Mouse (Mus musculus): ENCODE data around the gene Dhrs11. TPM values are rescaled to one million over a fixed set of nuclear protein-coding genes. Genes with fewer than 3 reads are reported as not detected.
"Not testable (repeated sequence)": the region's sequence is repeated elsewhere in the genome, so short reads cannot be mapped to it uniquely, and the experiment has no call there.

Gene Dhrs11
- polyA plus RNA-seq, 1 experiment from 2014 or later, result 5.8 TPM

DNA sequence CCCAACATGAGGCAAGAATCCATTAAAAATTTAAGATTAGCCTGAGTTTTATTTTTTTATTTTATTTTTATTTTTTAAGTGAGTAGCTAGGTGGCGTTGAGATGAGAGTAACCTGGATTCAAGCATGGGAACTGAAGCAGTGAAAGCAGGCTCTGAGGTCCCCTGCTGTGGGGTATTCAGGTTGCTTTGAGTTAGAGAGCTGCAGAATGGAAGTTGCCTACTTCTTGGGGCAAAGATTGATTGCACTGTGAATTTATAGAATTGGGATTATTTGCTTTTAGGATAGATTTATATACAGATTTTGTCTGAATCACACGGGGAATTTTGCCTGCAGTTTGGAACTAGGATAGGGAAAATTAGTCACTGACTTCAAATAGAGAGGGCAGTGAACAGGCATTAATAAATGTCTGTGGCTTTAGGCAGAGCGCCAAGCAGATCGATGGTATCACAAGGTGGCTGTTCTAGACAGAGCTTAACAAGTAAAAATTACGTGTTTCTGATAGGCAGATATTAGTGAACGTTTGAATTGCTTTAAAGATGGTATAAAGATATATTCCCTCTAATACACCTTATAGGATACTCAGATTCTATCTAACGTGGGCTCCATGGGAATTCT, 18.8 kb upstream of the Dhrs11 start:
- H3K36me3 ChIP-seq (replicated peaks), result peaks cover 67% of the 10 kb centered on the region

DNA sequence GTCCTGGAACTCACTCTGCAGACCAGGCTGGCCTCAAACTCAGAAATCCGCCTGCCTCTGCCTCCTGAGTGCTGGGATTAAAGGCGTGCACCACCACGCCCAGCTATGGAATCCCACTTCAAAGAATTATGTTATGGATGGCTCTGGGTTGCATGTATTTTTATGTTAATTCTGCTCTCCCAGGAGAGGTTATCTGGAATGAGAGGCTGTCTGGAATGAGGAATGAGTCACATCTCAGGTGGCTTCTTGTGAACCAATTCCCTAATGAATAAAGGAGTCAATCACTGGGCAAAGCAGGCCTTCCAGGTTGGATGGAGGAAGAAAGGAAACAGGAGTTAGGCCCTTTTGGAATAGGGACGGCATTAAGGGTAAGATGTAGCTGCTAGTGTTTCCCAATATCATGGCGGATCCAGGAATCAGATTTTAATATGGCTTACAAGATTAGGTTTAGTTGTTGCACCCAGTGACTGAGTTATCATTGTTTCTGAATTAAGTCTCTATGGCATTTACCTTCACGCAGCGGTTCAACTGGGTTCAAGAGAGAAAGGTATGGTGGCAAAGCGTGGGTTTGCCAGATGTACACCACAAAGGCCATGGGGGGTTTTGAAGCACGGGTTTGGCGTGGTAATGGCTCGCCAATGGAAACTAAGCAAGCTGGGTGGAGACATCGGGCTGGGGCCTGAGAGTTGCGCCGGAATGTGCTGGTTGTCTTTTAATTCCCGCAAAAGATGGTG, 18.1 kb upstream of the Dhrs11 start:
- no peak overlapping the region for H3K4me3 ChIP-seq (replicated peaks)
- peaks cover 62% of the 10 kb centered on the region for H3K36me3 ChIP-seq (replicated peaks)
- no peaks in the 10 kb centered on the region for H3K4me1 ChIP-seq
- H3K9ac ChIP-seq, result no peak overlapping the region
- H3K9me3 ChIP-seq, result no peaks in the 10 kb centered on the region
- WGBS, result 96% methylated on average over 15 of the region's 15 CpGs
- no peaks in the 10 kb centered on the region for H3K27me3 ChIP-seq
- no peak overlapping the region for H3K27ac ChIP-seq
- H3K4me2 ChIP-seq, result no peak overlapping the region
- no peak for ATAC-seq (ENCODE audit: low FRiP score)

More for the DNA sequence above, 18.8 kb upstream of the Dhrs11 start:
- Histone ChIP-seq H3K27me3 (no peaks in the 10 kb centered on the region), H3K4me2 (no peak overlapping the region), H3K9me3 (no peaks in the 10 kb centered on the region), H3K4me3 (replicated peaks) (no peak overlapping the region), H3K27ac (no peak overlapping the region), H3K9ac (no peak overlapping the region), H3K4me1 (no peaks in the 10 kb centered on the region)
- ATAC-seq (ENCODE audit: low FRiP score), result no peak
- 90% methylated on average over 7 of the region's 7 CpGs for WGBS

DNA sequence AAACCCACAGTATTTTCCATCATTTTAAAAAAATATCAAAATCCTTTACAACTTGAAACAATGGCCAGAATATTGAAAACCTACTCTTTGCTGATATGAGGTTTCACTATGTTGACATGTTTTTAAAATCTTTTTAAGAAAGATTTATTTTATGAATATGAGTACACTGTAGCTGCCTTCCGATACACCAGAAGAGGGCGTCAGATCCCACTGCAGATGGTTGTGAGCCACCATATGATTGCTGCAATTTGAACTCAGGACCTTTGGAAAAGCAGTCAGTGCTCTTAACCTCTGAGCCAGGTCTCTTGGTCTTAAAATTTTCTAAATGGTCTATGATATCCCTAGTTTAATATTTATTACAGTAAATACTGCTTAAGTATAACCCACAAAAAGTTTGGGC, 10.5 kb upstream of the Dhrs11 start:
- Histone ChIP-seq H3K9me3 (no peaks in the 10 kb centered on the region), H3K4me1 (no peaks in the 10 kb centered on the region), H3K27me3 (no peaks in the 10 kb centered on the region), H3K27ac (no peak overlapping the region), H3K36me3 (replicated peaks) (peaks cover 75% of the 10 kb centered on the region), H3K4me2 (no peak overlapping the region), H3K4me3 (replicated peaks) (no peak overlapping the region), H3K9ac (no peak overlapping the region)
- 90% methylated on average over 2 of the region's 2 CpGs for WGBS
- no peak for ATAC-seq (ENCODE audit: low FRiP score)

DNA sequence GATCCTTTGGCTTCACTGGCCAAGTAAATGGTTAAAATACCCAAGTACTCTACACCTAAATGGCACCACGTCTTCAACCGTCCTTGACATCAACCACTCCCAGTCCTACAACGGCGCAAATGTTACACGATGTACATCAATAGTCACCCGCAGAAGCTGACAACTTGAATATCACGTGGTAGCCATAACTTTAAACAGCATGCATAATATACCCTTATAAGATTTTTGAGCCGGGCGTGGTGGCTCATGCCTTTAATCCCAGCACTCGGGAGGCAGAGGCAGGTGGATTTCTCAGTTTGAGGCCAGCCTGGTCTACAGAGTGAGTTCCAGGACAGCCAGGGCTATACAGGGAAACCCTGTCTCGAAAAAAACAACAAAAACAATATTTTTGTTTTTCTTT, 701 bp upstream of the Dhrs11 start:
- H3K9me3 ChIP-seq; H3K27me3 ChIP-seq; H3K9ac ChIP-seq; ATAC-seq (ENCODE audit: low FRiP score): not testable (repeated sequence)
- H3K27ac ChIP-seq, result 0 out of 2 replicates have a peak overlapping the region, but pooled peaks have one; percentile 38
- WGBS, result 78% methylated on average over 11 of the region's 11 CpGs
- H3K4me1 ChIP-seq, result peaks cover 16% of the 10 kb centered on the region
- H3K4me3 ChIP-seq (replicated peaks), result peak overlapping the region; percentile 63
- H3K36me3 ChIP-seq (replicated peaks), result peaks cover 39% of the 10 kb centered on the region
- peak overlapping the region; percentile 94 for H3K4me2 ChIP-seq

DNA sequence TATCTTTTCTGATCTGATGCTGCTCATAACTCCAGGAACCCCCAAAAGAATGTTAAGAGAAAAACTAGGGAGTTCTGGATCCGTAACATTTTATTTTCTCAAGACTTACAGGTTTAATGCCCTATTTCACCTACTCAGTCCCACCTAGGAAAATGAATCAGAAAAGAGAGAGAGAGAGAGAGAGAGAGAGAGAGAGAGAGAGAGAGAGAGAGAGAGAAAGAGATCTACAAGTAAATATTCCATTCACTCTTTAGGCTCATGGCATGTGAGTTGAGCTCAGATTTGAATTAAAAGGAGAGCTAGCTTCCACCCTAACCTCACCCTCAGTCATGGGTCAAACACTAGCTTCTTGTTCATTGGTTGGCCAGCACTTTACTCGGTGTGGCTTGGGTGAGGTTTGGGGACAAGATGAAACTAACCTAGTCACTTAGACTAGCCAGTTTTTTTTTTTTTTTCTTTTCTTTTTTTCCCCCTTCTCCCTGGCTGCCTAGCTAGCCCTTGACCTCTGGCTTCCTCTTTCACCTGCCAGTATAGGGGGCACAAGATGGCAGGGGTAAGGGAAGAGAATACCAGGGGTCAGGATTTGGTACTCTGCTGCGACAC, 792 bp downstream of the Dhrs11 start:
- no peak for ATAC-seq (ENCODE audit: low FRiP score)
- Histone ChIP-seq H3K4me2 (peak overlapping the region; percentile 94), H3K27ac (no peak overlapping the region), H3K9ac (0 out of 2 replicates have a peak overlapping the region, but pooled peaks have one; percentile 76), H3K9me3 (no peaks in the 10 kb centered on the region), H3K36me3 (replicated peaks) (peaks cover 27% of the 10 kb centered on the region), H3K4me3 (replicated peaks) (peak overlapping the region; percentile 63), H3K4me1 (peaks cover 16% of the 10 kb centered on the region), H3K27me3 (no peaks in the 10 kb centered on the region)
- 44% methylated on average over 3 of the region's 3 CpGs for WGBS

DNA sequence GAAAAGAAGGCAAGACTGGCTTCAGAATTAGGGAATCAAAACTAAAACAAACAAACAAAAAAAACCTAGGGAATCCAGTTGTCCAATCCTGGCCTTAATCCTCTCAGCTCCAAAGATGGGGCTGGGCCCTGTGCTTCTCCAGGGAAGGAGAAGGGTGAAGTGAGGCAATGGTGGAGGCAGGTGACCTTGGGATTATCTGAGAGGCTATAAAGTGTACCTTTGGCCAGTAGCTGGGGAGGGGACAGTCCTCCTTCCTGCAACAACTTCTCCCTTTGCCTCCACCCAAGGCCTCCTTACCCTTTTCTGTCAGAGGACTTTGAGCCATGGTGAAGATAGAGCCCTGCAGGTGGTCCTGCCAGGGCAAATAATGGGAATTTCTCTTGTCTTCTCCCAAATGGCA, 1.3 kb downstream of the Dhrs11 start:
- no peak overlapping the region for H3K4me3 ChIP-seq (replicated peaks)
- H3K4me2 ChIP-seq, result no peak overlapping the region
- peaks cover 23% of the 10 kb centered on the region for H3K36me3 ChIP-seq (replicated peaks)
- ATAC-seq (ENCODE audit: low FRiP score), result no peak
- no peaks in the 10 kb centered on the region for H3K9me3 ChIP-seq
- no peak overlapping the region for H3K27ac ChIP-seq
- no peak overlapping the region for H3K9ac ChIP-seq
- no peaks in the 10 kb centered on the region for H3K27me3 ChIP-seq
- peaks cover 16% of the 10 kb centered on the region for H3K4me1 ChIP-seq

DNA sequence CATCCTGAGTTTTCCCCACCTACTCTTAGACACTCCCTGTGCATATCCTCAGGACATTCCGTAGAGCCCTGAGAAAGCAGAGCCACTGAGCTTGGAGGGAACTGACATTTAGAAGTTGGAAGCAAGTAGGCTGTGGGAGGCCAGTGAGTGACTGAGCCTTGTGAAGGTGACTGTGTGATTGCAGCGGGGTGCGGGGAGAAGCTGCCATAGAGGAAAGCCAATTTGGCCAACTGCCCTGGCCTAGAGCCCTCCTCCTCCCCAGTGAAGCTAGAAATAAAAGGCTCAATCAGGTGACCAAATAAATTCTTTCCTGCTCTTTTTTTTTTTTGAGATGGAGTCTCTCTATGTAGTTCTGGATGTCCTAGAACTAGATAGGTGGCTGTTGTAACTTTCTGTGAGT, 2.6 kb downstream of the Dhrs11 start:
- Histone ChIP-seq H3K4me2 (no peak overlapping the region), H3K4me3 (replicated peaks) (no peak overlapping the region), H3K27me3 (no peaks in the 10 kb centered on the region), H3K36me3 (replicated peaks) (peaks cover 10% of the 10 kb centered on the region), H3K9ac (no peak overlapping the region), H3K4me1 (peaks cover 16% of the 10 kb centered on the region), H3K9me3 (no peaks in the 10 kb centered on the region), H3K27ac (no peak overlapping the region)
- ATAC-seq (ENCODE audit: low FRiP score), result no peak
- 85% methylated on average over 3 of the region's 3 CpGs for WGBS

DNA sequence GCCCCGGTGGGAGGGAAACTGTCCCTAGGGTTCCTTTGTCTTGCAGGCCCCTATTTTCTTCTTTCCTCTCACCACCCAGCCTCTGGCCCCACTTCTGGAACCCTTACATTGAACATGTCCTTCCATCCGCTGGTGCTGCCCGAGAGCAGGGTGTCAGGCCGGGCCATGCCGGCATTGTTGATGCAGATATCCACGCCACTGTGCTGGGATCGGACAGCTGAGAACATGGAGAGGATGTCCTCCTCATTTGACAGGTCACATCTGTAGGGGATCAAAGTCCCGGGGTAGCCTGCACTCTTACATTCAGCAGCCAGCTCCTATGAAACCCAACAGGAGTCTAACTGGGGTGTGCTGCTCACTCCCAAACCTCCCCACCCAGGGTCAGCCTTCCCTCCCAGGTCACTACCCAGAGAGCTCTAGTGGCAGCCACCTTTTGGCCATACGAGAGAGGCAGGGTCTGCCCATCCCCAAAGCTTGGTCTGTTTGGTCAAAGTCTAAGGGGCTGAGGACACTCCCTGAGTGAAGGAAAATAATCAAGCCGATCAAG, 3.5 kb downstream of the Dhrs11 start:
- WGBS, result 92% methylated on average over 10 of the region's 10 CpGs
- peaks cover 16% of the 10 kb centered on the region for H3K4me1 ChIP-seq

DNA sequence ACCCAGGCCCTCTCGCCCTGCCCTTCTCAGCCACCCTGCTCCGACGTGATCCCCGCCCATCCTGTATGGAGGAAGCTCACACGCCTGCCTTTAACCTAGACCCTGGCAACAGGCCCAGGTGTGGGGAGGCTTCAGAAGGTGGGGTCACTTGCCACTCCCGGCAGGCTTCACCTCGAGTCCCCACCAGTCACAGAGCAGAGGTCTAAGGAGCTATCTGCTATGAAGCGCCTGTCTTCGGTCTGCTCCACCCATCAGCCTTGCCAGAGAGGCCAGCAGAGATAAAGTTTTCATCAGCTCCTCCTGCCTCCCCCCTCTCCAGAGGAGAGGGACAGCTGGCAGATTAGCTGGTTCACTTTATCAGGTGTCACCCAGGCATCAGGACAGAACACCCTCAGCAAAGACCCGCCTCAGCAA, 5.3 kb downstream of the Dhrs11 start:
- H3K4me3 ChIP-seq (replicated peaks), result no peak overlapping the region
- H3K9me3 ChIP-seq, result no peaks in the 10 kb centered on the region
- H3K9ac ChIP-seq, result no peak overlapping the region
- H3K36me3 ChIP-seq (replicated peaks), result no peaks in the 10 kb centered on the region; the same call in 1 of the 2 replicates
- H3K4me1 ChIP-seq, result peaks cover 17% of the 10 kb centered on the region
- 0 out of 2 replicates have a peak overlapping the region, but pooled peaks have one; percentile 8 for H3K27ac ChIP-seq
- no peaks in the 10 kb centered on the region for H3K27me3 ChIP-seq
- no peak overlapping the region for H3K4me2 ChIP-seq
- 73% methylated on average over 10 of the region's 10 CpGs for WGBS
- no peak for ATAC-seq (ENCODE audit: low FRiP score)

More for the DNA sequence above, 3.5 kb downstream of the Dhrs11 start:
- Histone ChIP-seq H3K9me3 (no peaks in the 10 kb centered on the region), H3K9ac (no peak overlapping the region), H3K27ac (no peak overlapping the region), H3K36me3 (replicated peaks) (peaks cover 4% of the 10 kb centered on the region; the same call in 1 of the 2 replicates), H3K27me3 (no peaks in the 10 kb centered on the region), H3K4me2 (no peak overlapping the region), H3K4me3 (replicated peaks) (no peak overlapping the region)
- no peak for ATAC-seq (ENCODE audit: low FRiP score)

DNA sequence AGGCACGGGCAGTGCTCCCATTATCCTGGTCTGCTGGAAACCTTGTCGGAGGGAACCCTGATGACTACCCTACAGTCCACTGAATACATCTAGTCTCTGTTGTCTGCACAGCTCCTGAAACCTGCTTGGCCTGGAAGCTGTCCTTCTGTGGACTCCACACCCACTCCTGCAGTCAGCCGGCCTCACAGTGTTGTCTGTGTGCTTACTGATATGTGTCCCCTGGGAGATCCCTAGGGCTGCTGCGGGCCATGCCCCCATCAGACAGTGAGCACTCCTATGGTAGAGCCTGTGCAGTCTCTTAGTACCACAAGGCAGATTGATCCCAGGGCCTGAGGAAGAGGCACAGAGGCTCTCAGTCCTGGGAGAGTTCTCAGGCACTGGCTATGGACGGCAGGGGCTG, 6.3 kb downstream of the Dhrs11 start:
- Histone ChIP-seq H3K27ac (no peak overlapping the region), H3K4me3 (replicated peaks) (no peak overlapping the region)
- no peak for ATAC-seq (ENCODE audit: low FRiP score)

DNA sequence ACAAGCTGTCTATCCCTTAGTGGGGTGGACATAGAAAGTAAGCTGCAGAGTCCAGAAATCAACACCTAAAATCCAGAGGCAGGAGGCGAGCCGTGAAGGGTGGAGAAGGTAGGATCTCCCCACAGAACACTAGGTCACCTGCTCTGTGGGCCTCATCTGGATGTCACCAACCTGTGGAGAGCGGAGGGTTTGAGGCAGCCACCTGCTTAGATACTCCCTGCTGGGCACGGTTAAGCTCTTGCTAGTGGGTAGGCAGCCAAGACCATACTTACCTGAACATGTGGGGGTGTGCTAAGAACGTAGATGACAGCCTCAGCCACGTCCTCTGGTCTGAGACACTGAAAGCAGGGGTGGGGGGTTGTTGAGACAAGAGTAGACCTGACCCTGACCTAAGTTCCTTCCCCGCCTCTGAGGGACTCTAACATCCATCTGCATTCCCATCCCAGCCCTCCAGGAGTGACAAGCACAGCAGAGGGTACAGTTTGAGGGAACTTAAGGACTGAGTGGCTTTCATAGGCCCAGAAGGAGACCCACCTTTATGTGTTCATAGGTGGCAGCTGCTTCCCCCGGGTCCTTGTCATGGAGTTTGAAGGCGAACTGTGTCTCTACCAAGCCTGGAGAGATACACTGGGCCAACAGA, 7.5 kb downstream of the Dhrs11 start:
- Histone ChIP-seq H3K4me2 (no peak overlapping the region), H3K9ac (no peak overlapping the region), H3K36me3 (replicated peaks) (no peaks in the 10 kb centered on the region; the same call in 1 of the 2 replicates), H3K27me3 (no peaks in the 10 kb centered on the region), H3K4me3 (replicated peaks) (no peak overlapping the region), H3K4me1 (peaks cover 16% of the 10 kb centered on the region), H3K27ac (no peak overlapping the region), H3K9me3 (no peaks in the 10 kb centered on the region)
- WGBS, result 87% methylated on average over 9 of the region's 9 CpGs
- ATAC-seq (ENCODE audit: low FRiP score), result no peak

More for the DNA sequence above, 6.3 kb downstream of the Dhrs11 start:
- no peak overlapping the region for H3K9ac ChIP-seq
- no peak overlapping the region for H3K4me2 ChIP-seq
- no peaks in the 10 kb centered on the region for H3K27me3 ChIP-seq
- H3K4me1 ChIP-seq, result peaks cover 16% of the 10 kb centered on the region
- H3K9me3 ChIP-seq, result no peaks in the 10 kb centered on the region
- 84% methylated on average over 5 of the region's 5 CpGs for WGBS
- no peaks in the 10 kb centered on the region; the same call in 1 of the 2 replicates for H3K36me3 ChIP-seq (replicated peaks)

Data from forebrain, embryonic 12.5 days (tissue).